Comparison of ENCODE assay signal across 26 mouse cellular contexts in genomic region chr6:112907887-112908584, GRCm38 (mm10).
"Had no signal": no experiment of that assay in that cellular context is flagged by ENCODE, and none has a peak within 500 bp of the region (broad histone marks: within the 10 kb centered on the region; RNA-seq: fewer than 3 reads in every experiment).

No protein-coding gene starts in this region.

- H3K9me3 ChIP-seq: heart, embryonic 10.5 days; heart, embryonic 12.5 days; hindbrain, embryonic 10.5 days; hindbrain, embryonic 12.5 days; intestine, embryonic 15.5 days; limb, embryonic 13.5 days; limb, embryonic 15.5 days had no signal

- H3K27ac ChIP-seq: gastrocnemius, adult 2 months; heart, embryonic 10.5 days; hindbrain, embryonic 10.5 days; hindbrain, embryonic 12.5 days; hindbrain, embryonic 14.5 days; intestine, embryonic 15.5 days; layer of hippocampus, adult 2 months; left cerebral cortex, adult 2 months; limb, embryonic 13.5 days; limb, embryonic 15.5 days; liver, embryonic 14.5 days had no signal

- ATAC-seq: forebrain, embryonic 16.5 days; hindbrain, embryonic 16.5 days; inflammation-experienced regulatory T-cells, adult 6 months; intestine, embryonic 15.5 days; intestine, postnatal 0 days had no signal

- H3K36me3 ChIP-seq: heart, embryonic 10.5 days; heart, embryonic 12.5 days; intestine, embryonic 15.5 days; limb, embryonic 13.5 days; limb, embryonic 15.5 days had no signal

- H3K4me2 ChIP-seq: heart, embryonic 12.5 days; hindbrain, embryonic 12.5 days; hindbrain, embryonic 14.5 days; intestine, embryonic 15.5 days; limb, embryonic 13.5 days; limb, embryonic 15.5 days had no signal

- H3K4me3 ChIP-seq: gastrocnemius, adult 2 months; heart, embryonic 10.5 days; heart, embryonic 12.5 days; hindbrain, embryonic 10.5 days; hindbrain, embryonic 12.5 days; intestine, embryonic 15.5 days; layer of hippocampus, adult 2 months; left cerebral cortex, adult 2 months; limb, embryonic 13.5 days; limb, embryonic 15.5 days had no signal

- DNase-seq: gastrocnemius, adult 2 months; gastrocnemius, postnatal 10 days; gastrocnemius, postnatal 25 days; heart, adult 18-20 months; heart, postnatal 10 days; heart, postnatal 4 days; kidney, adult 18-20 months; kidney, postnatal 10 days; kidney, postnatal 25 days; kidney, postnatal 4 days; left cerebral cortex, postnatal 4 days had no signal

- H3K27me3 ChIP-seq: hindbrain, embryonic 12.5 days; intestine, embryonic 15.5 days; limb, embryonic 13.5 days; limb, embryonic 15.5 days had no signal

- H3K9ac ChIP-seq: heart, embryonic 12.5 days; hindbrain, embryonic 12.5 days; hindbrain, embryonic 14.5 days; intestine, embryonic 15.5 days; limb, embryonic 13.5 days; limb, embryonic 15.5 days; liver, embryonic 14.5 days had no signal
